Mouse (Mus musculus): ENCODE data around the gene Sh3rf3.

Sh3rf3 gene

DNA sequence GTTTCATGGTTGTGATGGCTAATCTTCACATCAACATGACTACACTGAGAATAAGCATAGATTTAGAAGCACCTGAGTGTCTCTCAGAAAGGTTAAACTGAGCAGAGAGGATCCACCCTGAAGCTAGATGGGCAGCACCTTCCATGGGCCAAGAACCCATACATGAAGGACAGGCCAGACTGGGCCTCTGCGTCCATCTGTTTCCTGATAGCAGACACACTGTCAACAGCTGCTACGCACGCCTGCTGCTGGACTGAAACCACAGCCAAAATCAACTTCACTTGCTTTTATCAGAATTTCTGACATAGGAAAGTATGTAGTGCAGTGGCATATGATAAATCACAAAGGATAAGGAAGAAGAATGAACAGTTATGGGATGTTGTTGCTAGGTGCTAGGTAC, 366.5 kb downstream of the Sh3rf3 start:
- no peak for DNase-seq

DNA sequence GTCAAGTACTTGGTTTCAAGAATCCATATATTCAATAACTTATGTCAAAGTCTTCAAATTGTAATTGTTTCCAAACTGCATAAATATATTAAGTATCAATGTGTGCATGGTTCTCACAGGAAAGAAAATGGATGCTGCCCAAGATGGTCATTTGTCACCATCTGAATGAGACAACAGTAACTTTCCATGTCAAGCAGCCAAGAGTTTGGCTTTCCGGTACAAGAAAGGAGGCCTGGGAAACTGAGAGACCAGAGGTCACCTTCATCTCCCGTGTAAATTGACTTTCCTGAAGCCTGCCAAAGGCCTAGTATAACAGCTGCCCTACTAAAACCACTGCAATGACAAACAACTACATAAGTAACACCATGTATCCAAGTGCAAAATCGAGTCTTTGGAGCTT, 369.1 kb downstream of the Sh3rf3 start:
- DNase-seq, result no peak

All from liver (tissue).